Mouse (Mus musculus) limb, embryonic 14.5 days (tissue): ENCODE results near the gene Ifne. TPM values are rescaled to one million over a fixed set of nuclear protein-coding genes. Genes with fewer than 3 reads are reported as not detected.

Experiments used
- ATAC-seq: fragments of 200-750 bp; cut with Nextera tagmentation; 2 replicates; pipeline ENCODE4 v1.8.0; 2017; ENCODE audit warnings: low read depth, moderate number of reproducible peaks, moderate TSS enrichment; ENCODE audit not compliant: low FRiP score
- DNase-seq: peaks from one replicate; pipeline ENCODE4 v3.0.0-alpha.2; 2015; ENCODE audit warnings: low spot score
- H3K27ac ChIP-seq: fragments of 300-500 bp; sonication (generic); replicated peaks from 2 replicates; pipeline ENCODE4 v1.5.1; 2014; ENCODE audit warnings: low read depth, mild to moderate bottlenecking, low read length, moderate library complexity, mixed read lengths
- H3K27me3 ChIP-seq: fragments of 300-500 bp; sonication (generic); 2 replicates; pipeline ENCODE4 v1.6.1; 2014; ENCODE audit warnings: low read length, mixed read lengths; ENCODE audit not compliant: control insufficient read depth, insufficient read depth
- H3K36me3 ChIP-seq: fragments of 300-500 bp; sonication (generic); 2 replicates; pipeline ENCODE4 v1.6.1; 2014; ENCODE audit warnings: mild to moderate bottlenecking, low read length, moderate library complexity, mixed read lengths; ENCODE audit not compliant: control insufficient read depth, insufficient read depth
- H3K4me1 ChIP-seq: fragments of 300-500 bp; sonication (generic); 2 replicates; pipeline ENCODE4 v1.6.1; 2014; ENCODE audit warnings: antibody characterized with exemption, low read length, mixed read lengths; ENCODE audit not compliant: control insufficient read depth, insufficient read depth
- H3K4me2 ChIP-seq: fragments of 300-500 bp; sonication (generic); replicated peaks from 2 replicates; pipeline ENCODE4 v1.6.1; 2014; ENCODE audit warnings: low read depth, mild to moderate bottlenecking, low read length, moderate library complexity; ENCODE audit not compliant: severe bottlenecking
- H3K4me3 ChIP-seq: fragments of 300-500 bp; sonication (generic); replicated peaks from 2 replicates; pipeline ENCODE4 v1.5.1; 2014; ENCODE audit warnings: low read length
- H3K9ac ChIP-seq: fragments of 300-500 bp; sonication (generic); 2 replicates; pipeline ENCODE4 v1.6.1; 2014; ENCODE audit warnings: mild to moderate bottlenecking, low read depth, low read length, moderate library complexity; ENCODE audit not compliant: severe bottlenecking
- H3K9me3 ChIP-seq: fragments of 300-500 bp; sonication (generic); 2 replicates; pipeline ENCODE4 v1.6.1; 2016; ENCODE audit warnings: low read length; ENCODE audit not compliant: control insufficient read depth
- POLR2A ChIP-seq: fragments of 200-500 bp; IDR thresholded peaks from 2 replicates; pipeline ENCODE4 v1.8.0; 2012; ENCODE audit warnings: inconsistent platforms, mild to moderate bottlenecking, moderate library complexity, borderline replicate concordance; ENCODE audit not compliant: insufficient read depth, insufficient read length; ENCODE audit errors: extremely low read depth
- WGBS: fragments of 180-500 bp; shearing (Covaris S2); extraction: QIAGEN DNeasy Blood & Tissue Kit; methylation state at CpG from one replicate; pipeline ENCODE4 v1.1.7; 2014; 5-methylcytosine and 5-hydroxymethylcytosine counted together
- polyA plus RNA-seq, 2 experiments: library from polyadenylated mRNA; depleted of rRNA in 1 of 2; stranded (reverse) in 1 of 2; unstranded in 1 of 2; fragments of >200 nt; fragmentation: Nextera tagmentation in 1 of 2; extraction: Ambion mirVana in 1 of 2; gene quantifications; 2 replicates each; pipeline versions ENCODE4 v1.2.1 to v1.2.3; 2012 to 2014

Ifne gene
- polyA plus RNA-seq (2012; rRNA removed) = not detected in 2 replicates
- not detected in 2 replicates for polyA plus RNA-seq (2014; fragmentation: Nextera tagmentation; extraction: Ambion mirVana)

GRCm38 (mm10) chr4:88880101-88880500 lies at the start of gene Ifne:
Gene Ifne (minus strand): TSS chr4:88880201.
- Histone ChIP-seq H3K27me3 (no peaks in the 10 kb centered on the region), H3K4me2 (no peak within 1 kb of the TSS), H3K27ac (no peak within 1 kb of the TSS), H3K9ac (no peak within 1 kb of the TSS), H3K4me3 (no peak within 1 kb of the TSS), H3K9me3 (no peaks in the 10 kb centered on the region), H3K4me1 (no peaks in the 10 kb centered on the region), H3K36me3 (no peaks in the 10 kb centered on the region)
- ATAC-seq = no peak
- no peak for TF ChIP-seq POLR2A
- no peak for DNase-seq
- 83% methylated on average over 8 of the region's 8 CpGs for WGBS

- H3K9me3 ChIP-seq = peaks cover 4% of the 10 kb centered on the region; the same call in 1 of the 2 replicates
- no peaks in the 10 kb centered on the region; the same call in 1 of the 2 replicates for H3K4me1 ChIP-seq
- DNase-seq (no peak), ATAC-seq (no peak)
- H3K4me2 ChIP-seq = no peak overlapping the region
- no peak overlapping the region for H3K4me3 ChIP-seq
- no peak overlapping the region for H3K27ac ChIP-seq
- 46% methylated on average over 4 of the region's 4 CpGs for WGBS
- no peaks in the 10 kb centered on the region for H3K36me3 ChIP-seq
- H3K9ac ChIP-seq = no peak overlapping the region
- H3K27me3 ChIP-seq = no peaks in the 10 kb centered on the region
- TF ChIP-seq POLR2A = no peak
Measured at GRCm38 (mm10) chr4:88928341-88929102, 48.5 kb upstream of the Ifne start.

- no peaks in the 10 kb centered on the region for H3K36me3 ChIP-seq
- H3K9ac ChIP-seq = no peak overlapping the region
- 83% methylated on average over 2 of the region's 2 CpGs for WGBS
- no peak for TF ChIP-seq POLR2A
- no peak for ATAC-seq
- H3K4me3 ChIP-seq = no peak overlapping the region
- no peaks in the 10 kb centered on the region; the same call in 1 of the 2 replicates for H3K4me1 ChIP-seq
- no peak overlapping the region for H3K27ac ChIP-seq
- H3K4me2 ChIP-seq = no peak overlapping the region
- H3K27me3 ChIP-seq = no peaks in the 10 kb centered on the region
- DNase-seq = no peak
- H3K9me3 ChIP-seq = peaks cover 4% of the 10 kb centered on the region; the same call in 1 of the 2 replicates
Measured at GRCm38 (mm10) chr4:88927850-88928249, 47.8 kb upstream of the Ifne start.

GRCm38 (mm10) chr4:88926637-88927036 lies 46.6 kb upstream of the Ifne start:
- Histone ChIP-seq H3K9ac (no peak overlapping the region), H3K4me3 (no peak overlapping the region), H3K4me1 (peaks cover 3% of the 10 kb centered on the region; the same call in 1 of the 2 replicates), H3K36me3 (no peaks in the 10 kb centered on the region), H3K9me3 (peaks cover 4% of the 10 kb centered on the region; the same call in 1 of the 2 replicates), H3K27ac (no peak overlapping the region), H3K4me2 (no peak overlapping the region), H3K27me3 (no peaks in the 10 kb centered on the region)
- TF ChIP-seq POLR2A = no peak
- ATAC-seq (no peak), DNase-seq (no peak)
- WGBS = 76% methylated on average over 1 of the region's 1 CpGs

- Histone ChIP-seq H3K27me3 (no peaks in the 10 kb centered on the region), H3K36me3 (no peaks in the 10 kb centered on the region), H3K9ac (no peak overlapping the region), H3K9me3 (peaks cover 4% of the 10 kb centered on the region; the same call in 1 of the 2 replicates), H3K4me2 (no peak overlapping the region), H3K4me1 (peaks cover 3% of the 10 kb centered on the region; the same call in 1 of the 2 replicates), H3K4me3 (no peak overlapping the region), H3K27ac (no peak overlapping the region)
- DNase-seq = no peak
- WGBS = 91% methylated on average over 1 of the region's 1 CpGs
- no peak for ATAC-seq
- no peak for TF ChIP-seq POLR2A
Measured at GRCm38 (mm10) chr4:88926082-88926481, 46.1 kb upstream of the Ifne start.
